Mouse (Mus musculus): ENCODE data around the gene Rpap3. TPM values are rescaled to one million over a fixed set of nuclear protein-coding genes. Genes with fewer than 3 reads are reported as not detected.

Rpap3 gene
- total and polyA plus RNA-seq, 3 experiments, result 84.4 to 98.4 (median 85.7) TPM

- Histone ChIP-seq H3K4me1 (ENCODE audit: control insufficient read depth in 1 of 2, insufficient read depth in 2 of 2, low read length in 2 of 2) (peaks cover 7 to 26% of the 10 kb centered on the region in 2 experiments), H3K27me3 (ENCODE audit: control insufficient read depth in 1 of 2, insufficient read depth in 2 of 2, low read length in 2 of 2) (peaks cover 0 to 8% of the 10 kb centered on the region in 2 experiments; a peak in 1 of 4 replicates), H3K79me2 (ENCODE audit: control insufficient read depth, insufficient read depth, low read length, poor library complexity) (no peaks in the 10 kb centered on the region), H3K9ac (ENCODE audit: control insufficient read depth, low read depth, low read length, poor library complexity, severe bottlenecking) (0 out of 2 replicates have a peak overlapping the region, but pooled peaks have one; percentile 9), H3K27ac (ENCODE audit: control insufficient read depth, low read depth, low read length) (no peak overlapping the region), H3K36me3 (ENCODE audit: control insufficient read depth in 1 of 2, insufficient read depth in 2 of 2, low read length in 2 of 2) (peaks cover 0 to 24% of the 10 kb centered on the region in 2 experiments; a peak in 2 of 4 replicates), H3K9me3 (replicated peaks; ENCODE audit: insufficient read depth, low read length) (no peaks in the 10 kb centered on the region), H3K4me3 (ENCODE audit: control insufficient read depth in 1 of 2, insufficient read depth in 1 of 2, low read depth in 2 of 2, low read length in 2 of 2) (no peak overlapping the region)
- peak; percentile 58 for DNase-seq (ENCODE audit: low read depth, low spot score)
- TF ChIP-seq SMC3 (IDR thresholded peaks at IDR 0.05; ENCODE audit: low read depth, low read length) (no peak), ETS1 (IDR thresholded peaks at IDR 0.05; ENCODE audit: low read depth, low read length) (no peak), GATA1 (IDR thresholded peaks at IDR 0.05; ENCODE audit: low read depth, low read length) (peak; percentile 71), KAT2A (conservative IDR thresholded peaks at IDR 0.05; ENCODE audit: low read depth, low read length) (no peak)
Observed at GRCm38 (mm10) chr15:97715083-97715482, 9.5 kb upstream of the Rpap3 start.

- Histone ChIP-seq H3K9me3 (replicated peaks; ENCODE audit: insufficient read depth, low read length) (no peaks in the 10 kb centered on the region), H3K79me2 (ENCODE audit: control insufficient read depth, insufficient read depth, low read length, poor library complexity) (no peaks in the 10 kb centered on the region), H3K27me3 (ENCODE audit: control insufficient read depth in 1 of 2, insufficient read depth in 2 of 2, low read length in 2 of 2) (peaks cover 0 to 3% of the 10 kb centered on the region in 2 experiments; a peak in 1 of 4 replicates), H3K9ac (ENCODE audit: control insufficient read depth, low read depth, low read length, poor library complexity, severe bottlenecking) (no peak overlapping the region), H3K27ac (ENCODE audit: control insufficient read depth, low read depth, low read length) (no peak overlapping the region), H3K4me3 (ENCODE audit: control insufficient read depth in 1 of 2, insufficient read depth in 1 of 2, low read depth in 2 of 2, low read length in 2 of 2) (no peak overlapping the region), H3K36me3 (ENCODE audit: control insufficient read depth in 1 of 2, insufficient read depth in 2 of 2, low read length in 2 of 2) (peaks cover 0 to 24% of the 10 kb centered on the region in 2 experiments; a peak in 2 of 4 replicates), H3K4me1 (ENCODE audit: control insufficient read depth in 1 of 2, insufficient read depth in 2 of 2, low read length in 2 of 2) (peaks cover 7 to 25% of the 10 kb centered on the region in 2 experiments)
- no peak for TF ChIP-seq CHD1 (IDR thresholded peaks at IDR 0.05; ENCODE audit: low read depth, low read length)
- TF ChIP-seq E2F4 (IDR thresholded peaks at IDR 0.05; ENCODE audit: borderline replicate concordance, low read depth, low read length), result no peak
- TF ChIP-seq KAT2A (conservative IDR thresholded peaks at IDR 0.05; ENCODE audit: low read depth, low read length), result no peak
- no peak for TF ChIP-seq ETS1 (IDR thresholded peaks at IDR 0.05; ENCODE audit: low read depth, low read length)
- DNase-seq (ENCODE audit: low read depth, low spot score), result no peak
Observed at GRCm38 (mm10) chr15:97712546-97712945, 6.9 kb upstream of the Rpap3 start.

- no peak overlapping the region for H3K4me3 ChIP-seq (ENCODE audit: control insufficient read depth in 1 of 2, insufficient read depth in 1 of 2, low read depth in 2 of 2, low read length in 2 of 2)
- peaks cover 5 to 16% of the 10 kb centered on the region in 2 experiments for H3K4me1 ChIP-seq (ENCODE audit: control insufficient read depth in 1 of 2, insufficient read depth in 2 of 2, low read length in 2 of 2)
- no peak for TF ChIP-seq MAZ (IDR thresholded peaks at IDR 0.05; ENCODE audit: low read depth, low read length)
- no peak for TF ChIP-seq ZC3H11A (IDR thresholded peaks at IDR 0.05; ENCODE audit: low read depth, low read length)
- TF ChIP-seq POLR2A (IDR thresholded peaks at IDR 0.05; ENCODE audit: control insufficient read depth in 1 of 2, insufficient read depth in 1 of 2, low read depth in 1 of 2, low read length in 2 of 2, poor library complexity in 1 of 2), result no peak
- TF ChIP-seq CTCF (IDR thresholded peaks at IDR 0.05 in 2 of 3, conservative IDR thresholded peaks at IDR 0.05 in 1 of 3; ENCODE audit: control insufficient read depth in 1 of 3, insufficient read depth in 1 of 3, low read depth in 2 of 3, low read length in 3 of 3, poor library complexity in 1 of 3, severe bottlenecking in 1 of 3), result no peak
- no peak for TF ChIP-seq RCOR1 (IDR thresholded peaks at IDR 0.05; ENCODE audit: low read depth, low read length)
- no peak for TF ChIP-seq POLR2AphosphoS2 (IDR thresholded peaks at IDR 0.05; ENCODE audit: low read length)
- no peak for TF ChIP-seq RAD21 (IDR thresholded peaks at IDR 0.05; ENCODE audit: low read depth, low read length)
- no peak for TF ChIP-seq CHD1 (IDR thresholded peaks at IDR 0.05; ENCODE audit: low read depth, low read length)
- no peak for TF ChIP-seq SIN3A (IDR thresholded peaks at IDR 0.05; ENCODE audit: low read length)
- TF ChIP-seq EP300 (IDR thresholded peaks at IDR 0.05; ENCODE audit: low read depth in 1 of 2, low read length in 2 of 2), result no peak
- no peak for TF ChIP-seq GABPA (IDR thresholded peaks at IDR 0.05; ENCODE audit: low read depth, low read length)
- TF ChIP-seq USF1 (IDR thresholded peaks at IDR 0.05; ENCODE audit: low read depth, low read length), result no peak
- no peak for TF ChIP-seq TAL1 (IDR thresholded peaks at IDR 0.05; ENCODE audit: low read length)
- TF ChIP-seq MAX (IDR thresholded peaks at IDR 0.05; ENCODE audit: low read length), result no peak
- TF ChIP-seq MYB (IDR thresholded peaks at IDR 0.05; ENCODE audit: low read depth, low read length), result no peak
- no peak for TF ChIP-seq BHLHE40 (IDR thresholded peaks at IDR 0.05; ENCODE audit: borderline replicate concordance, low read depth, low read length)
- TF ChIP-seq MEF2A (IDR thresholded peaks at IDR 0.05; ENCODE audit: extremely low read depth, insufficient replicate concordance, low read depth, low read length, poor library complexity, severe bottlenecking), result no peak
- no peak for TF ChIP-seq NRF1 (IDR thresholded peaks at IDR 0.05; ENCODE audit: insufficient read depth, low read depth, low read length, poor library complexity, severe bottlenecking)
- no peak for TF ChIP-seq TCF12 (IDR thresholded peaks at IDR 0.05; ENCODE audit: low read depth, low read length)
- DNase-seq (ENCODE audit: low read depth, low spot score), result no peak
- H3K36me3 ChIP-seq (ENCODE audit: control insufficient read depth in 1 of 2, insufficient read depth in 2 of 2, low read length in 2 of 2), result peaks cover 0 to 15% of the 10 kb centered on the region in 2 experiments; a peak in 2 of 4 replicates
- peaks cover 0 to 3% of the 10 kb centered on the region in 2 experiments; a peak in 1 of 4 replicates for H3K27me3 ChIP-seq (ENCODE audit: control insufficient read depth in 1 of 2, insufficient read depth in 2 of 2, low read length in 2 of 2)
- H3K9ac ChIP-seq (ENCODE audit: control insufficient read depth, low read depth, low read length, poor library complexity, severe bottlenecking), result no peak overlapping the region
- no peaks in the 10 kb centered on the region; the same call in 1 of the 2 replicates for H3K79me2 ChIP-seq (ENCODE audit: control insufficient read depth, insufficient read depth, low read length, poor library complexity)
- H3K9me3 ChIP-seq (replicated peaks; ENCODE audit: insufficient read depth, low read length), result no peaks in the 10 kb centered on the region
- H3K27ac ChIP-seq (ENCODE audit: control insufficient read depth, low read depth, low read length), result no peak overlapping the region
Observed at GRCm38 (mm10) chr15:97710906-97711305, 5.3 kb upstream of the Rpap3 start.
